23 mouse cellular contexts compared by ENCODE assay signal in genomic region chr16:72973685-72974084, GRCm38 (mm10).
DNase-seq lines count a peak whose midpoint lies in the region; ATAC-seq and TF ChIP-seq lines count a peak whose summit lies in the region.
"Had no signal": no experiment of that assay in that cellular context is flagged by ENCODE, and none has a peak within 500 bp of the region (broad histone marks: within the 10 kb centered on the region; RNA-seq: fewer than 3 reads in every experiment).

No protein-coding gene starts in this region.

- H3K36me3 ChIP-seq in liver, adult 2 months (ENCODE audit: control insufficient read depth, insufficient read depth, low read length), result no peaks in the 10 kb centered on the region
- H3K36me3 ChIP-seq in liver, postnatal 0 days (replicated peaks; ENCODE audit: insufficient read depth, low read length), result no peaks in the 10 kb centered on the region
- H3K36me3 ChIP-seq in stomach, postnatal 0 days (ENCODE audit: control insufficient read depth, insufficient read depth, low read length), result peaks cover under 1% of the 10 kb centered on the region; the same call in 1 of the 2 replicates
- H3K36me3 ChIP-seq: G1E had no signal

- DNase-seq in liver, adult 2 months (ENCODE audit: extremely low read depth, low read depth, low spot score), result peak; percentile 15
- no peak for DNase-seq in liver, postnatal 0 days
- peak; percentile 27 to 28 for DNase-seq in urinary bladder, postnatal 36 days (ENCODE audit: low spot score in 2 of 2)
- no peak for DNase-seq in urinary bladder, postnatal 10 days (ENCODE audit: low spot score)
- DNase-seq in stomach, postnatal 0 days (ENCODE audit: low spot score), result peak; percentile 56
- no peak for DNase-seq in spleen, postnatal 14 days (ENCODE audit: low spot score in 2 of 2)
- DNase-seq: adrenal gland, postnatal 10 days; adrenal gland, postnatal 36 days; B cell, adult 2 months; cerebellum, adult 18-20 months; cerebellum, adult 9-10 months; cerebellum, postnatal 14 days; gastrocnemius, postnatal 10 days; heart, adult 11 months had no signal

- no peaks in the 10 kb centered on the region for H3K79me2 ChIP-seq in liver, adult 2 months (ENCODE audit: control insufficient read depth, insufficient read depth, low read length)

- H3K4me3 ChIP-seq in liver, adult 2 months (ENCODE audit: insufficient read depth, low read depth, low read length), result no peak overlapping the region
- H3K4me3 ChIP-seq in liver, postnatal 0 days (ENCODE audit: low read depth, low read length), result no peak overlapping the region
- H3K4me3 ChIP-seq in stomach, postnatal 0 days (ENCODE audit: low read depth, low read length), result no peak overlapping the region
- H3K4me3 ChIP-seq: forebrain, embryonic 10.5 days; forebrain, embryonic 13.5 days; hindbrain, embryonic 12.5 days; hindbrain, embryonic 15.5 days had no signal

- H3K9ac ChIP-seq in liver, adult 2 months (ENCODE audit: low read depth, low read length), result no peak overlapping the region
- no peak overlapping the region for H3K9ac ChIP-seq in liver, postnatal 0 days (replicated peaks)
- no peak overlapping the region for H3K9ac ChIP-seq in stomach, postnatal 0 days (ENCODE audit: low read length)
- H3K9ac ChIP-seq: forebrain, embryonic 13.5 days; hindbrain, embryonic 12.5 days; hindbrain, embryonic 15.5 days had no signal

- ATAC-seq in liver, postnatal 0 days, result no peak
- peak; percentile 94 for ATAC-seq in stomach, postnatal 0 days (ENCODE audit: low FRiP score, low TSS enrichment)
- ATAC-seq: forebrain, embryonic 13.5 days; forebrain, embryonic 16.5 days; Patski had no signal

- TF ChIP-seq CTCF in liver, adult 2 months (IDR thresholded peaks at IDR 0.05; ENCODE audit: low read depth, low read length), result no peak
- TF ChIP-seq CTCF in liver, postnatal 0 days (IDR thresholded peaks at IDR 0.05; ENCODE audit: low read depth), result no peak
- no peak for TF ChIP-seq CTCF in stomach, postnatal 0 days (IDR thresholded peaks at IDR 0.05; ENCODE audit: low read depth)

- TF ChIP-seq POLR2A in liver, adult 2 months (IDR thresholded peaks at IDR 0.05; ENCODE audit: extremely low read depth, insufficient read depth, low read length), result no peak

- no peaks in the 10 kb centered on the region for H3K27me3 ChIP-seq in liver, adult 2 months (ENCODE audit: control insufficient read depth, insufficient read depth, low read length)
- H3K27me3 ChIP-seq in liver, postnatal 0 days (ENCODE audit: insufficient read depth, low read length), result no peaks in the 10 kb centered on the region
- no peaks in the 10 kb centered on the region for H3K27me3 ChIP-seq in stomach, postnatal 0 days (ENCODE audit: control insufficient read depth, insufficient read depth, low read length)
- H3K27me3 ChIP-seq: CH12.LX; forebrain, embryonic 13.5 days; hindbrain, embryonic 12.5 days; hindbrain, embryonic 15.5 days had no signal

- H3K4me1 ChIP-seq in liver, adult 2 months (ENCODE audit: control insufficient read depth, insufficient read depth, low read length), result peaks cover 5% of the 10 kb centered on the region; the same call in 1 of the 2 replicates
- no peaks in the 10 kb centered on the region for H3K4me1 ChIP-seq in liver, postnatal 0 days (ENCODE audit: insufficient read depth)
- no peaks in the 10 kb centered on the region for H3K4me1 ChIP-seq in stomach, postnatal 0 days (replicated peaks; ENCODE audit: control insufficient read depth, insufficient read depth)

- TF ChIP-seq EP300 in liver, postnatal 0 days (IDR thresholded peaks at IDR 0.05; ENCODE audit: low read depth), result no peak
- no peak for TF ChIP-seq EP300 in stomach, postnatal 0 days (optimal IDR thresholded peaks at IDR 0.05)

- 79% methylated on average over 6 of the region's 6 CpGs for WGBS in liver, adult 2 months
- 67% methylated on average over 6 of the region's 6 CpGs for WGBS in liver, postnatal 0 days (ENCODE audit: insufficient replicate concordance)
- 57% methylated on average over 6 of the region's 6 CpGs for WGBS in stomach, postnatal 0 days

- no peak overlapping the region for H3K27ac ChIP-seq in liver, adult 2 months (replicated peaks; ENCODE audit: insufficient read depth, low read depth, low read length)
- no peak overlapping the region for H3K27ac ChIP-seq in liver, postnatal 0 days (ENCODE audit: low read depth)
- no peak overlapping the region for H3K27ac ChIP-seq in stomach, postnatal 0 days (replicated peaks)
- H3K27ac ChIP-seq: forebrain, embryonic 10.5 days; forebrain, embryonic 13.5 days; hindbrain, embryonic 12.5 days; hindbrain, embryonic 15.5 days had no signal

- no peak overlapping the region for H3K4me2 ChIP-seq in liver, postnatal 0 days (ENCODE audit: low read depth, low read length)
- H3K4me2 ChIP-seq in stomach, postnatal 0 days (replicated peaks; ENCODE audit: low read depth), result no peak overlapping the region
- H3K4me2 ChIP-seq: forebrain, embryonic 13.5 days; heart, embryonic 11.5 days; hindbrain, embryonic 12.5 days; hindbrain, embryonic 15.5 days had no signal

- no peaks in the 10 kb centered on the region for H3K9me3 ChIP-seq in liver, postnatal 0 days (ENCODE audit: low read length)
- no peaks in the 10 kb centered on the region for H3K9me3 ChIP-seq in stomach, postnatal 0 days (ENCODE audit: control insufficient read depth, low read length)
- H3K9me3 ChIP-seq: forebrain, embryonic 10.5 days; forebrain, embryonic 13.5 days; hindbrain, embryonic 12.5 days; hindbrain, embryonic 15.5 days had no signal

Comparison
In these comparisons a context has a peak if more than half of its experiments do, and no peak if none do; other contexts are left out.
1. DNase-seq: peak in liver, adult 2 months (single experiment), urinary bladder, postnatal 36 days (2 of 2) and stomach, postnatal 0 days (single experiment); none in liver, postnatal 0 days (single experiment), urinary bladder, postnatal 10 days (single experiment) and spleen, postnatal 14 days (0 of 2).